Mouse (Mus musculus): ENCODE results near the gene Panx2. TPM values are rescaled to one million over a fixed set of nuclear protein-coding genes. Genes with fewer than 3 reads are reported as not detected.

Panx2 gene
- 1.3 and 1.4 TPM in 2 replicates for polyA plus RNA-seq (2015; fragmentation: Nextera tagmentation; extraction: Ambion mirVana)

- H3K9me3 ChIP-seq (replicated peaks; ENCODE audit: control insufficient read depth, low read length) = no peaks in the 10 kb centered on the region
- peak within 1 kb of the TSS; percentile 78 for H3K9ac ChIP-seq (ENCODE audit: low read length)
- under 1% methylated on average over 36 of the region's 57 CpGs for WGBS
- peaks cover 26% of the 10 kb centered on the region for H3K27me3 ChIP-seq (ENCODE audit: control insufficient read depth, insufficient read depth, low read length)
- peak within 1 kb of the TSS; percentile 68 for H3K4me3 ChIP-seq (ENCODE audit: low read length)
- 0 out of 2 replicates have a peak, but pooled peaks have one; percentile 30 for ATAC-seq (replicated peaks; ENCODE audit: extremely low read depth, insufficient read depth, low FRiP score)
- peak within 1 kb of the TSS; percentile 87 for H3K4me2 ChIP-seq (ENCODE audit: low read depth, low read length)
- no peak within 1 kb of the TSS; the same call in 1 of the 2 replicates for H3K27ac ChIP-seq (ENCODE audit: low read length)
- 0 out of 2 replicates have a peak, but pooled peaks cover 2% of the 10 kb centered on the region for H3K36me3 ChIP-seq (ENCODE audit: control insufficient read depth, insufficient read depth)
- 0 out of 2 replicates have a peak, but pooled peaks cover 7% of the 10 kb centered on the region for H3K4me1 ChIP-seq (ENCODE audit: control insufficient read depth, insufficient read depth, low read length)
Observed at GRCm38 (mm10) chr15:89059161-89059931, at the start of gene Panx2. TSS of gene Panx2 (plus strand) at chr15:89059734.

- no peak for ATAC-seq (replicated peaks; ENCODE audit: extremely low read depth, insufficient read depth, low FRiP score)
- no peaks in the 10 kb centered on the region for H3K27me3 ChIP-seq (ENCODE audit: control insufficient read depth, insufficient read depth, low read length)
- no peak overlapping the region for H3K4me3 ChIP-seq (ENCODE audit: low read length)
- H3K4me2 ChIP-seq (ENCODE audit: low read depth, low read length) = no peak overlapping the region
- no peaks in the 10 kb centered on the region for H3K9me3 ChIP-seq (replicated peaks; ENCODE audit: control insufficient read depth, low read length)
- no peaks in the 10 kb centered on the region for H3K36me3 ChIP-seq (ENCODE audit: control insufficient read depth, insufficient read depth)
- H3K4me1 ChIP-seq (ENCODE audit: control insufficient read depth, insufficient read depth, low read length) = peaks cover 12% of the 10 kb centered on the region
- WGBS = 68% methylated on average over 3 of the region's 3 CpGs
- no peak overlapping the region for H3K27ac ChIP-seq (ENCODE audit: low read length)
- no peak overlapping the region for H3K9ac ChIP-seq (ENCODE audit: low read length)
Observed at GRCm38 (mm10) chr15:89016722-89017121, 42.8 kb upstream of the Panx2 start.

- Histone ChIP-seq H3K27ac (ENCODE audit: low read length) (peak overlapping the region; percentile 95), H3K9me3 (replicated peaks; ENCODE audit: control insufficient read depth, low read length) (no peaks in the 10 kb centered on the region)
Observed at GRCm38 (mm10) chr15:89020085-89020484, 39.4 kb upstream of the Panx2 start.

GRCm38 (mm10) chr15:89020492-89020891 is 39.0 kb upstream of the Panx2 start:
- Histone ChIP-seq H3K9ac (ENCODE audit: low read length) (peak overlapping the region; percentile 67), H3K27me3 (ENCODE audit: control insufficient read depth, insufficient read depth, low read length) (no peaks in the 10 kb centered on the region), H3K4me1 (ENCODE audit: control insufficient read depth, insufficient read depth, low read length) (peaks cover 7% of the 10 kb centered on the region; the same call in 1 of the 2 replicates), H3K27ac (ENCODE audit: low read length) (peak overlapping the region; percentile 95), H3K4me3 (ENCODE audit: low read length) (peak overlapping the region; percentile 47), H3K4me2 (ENCODE audit: low read depth, low read length) (peak overlapping the region; percentile 67), H3K9me3 (replicated peaks; ENCODE audit: control insufficient read depth, low read length) (no peaks in the 10 kb centered on the region), H3K36me3 (ENCODE audit: control insufficient read depth, insufficient read depth) (peaks cover 3% of the 10 kb centered on the region; the same call in 1 of the 2 replicates)
- 30% methylated on average over 7 of the region's 7 CpGs for WGBS
- peak; percentile 42 for ATAC-seq (replicated peaks; ENCODE audit: extremely low read depth, insufficient read depth, low FRiP score)

More at GRCm38 (mm10) chr15:89020085-89020484, 39.4 kb upstream of the Panx2 start:
- ATAC-seq (replicated peaks; ENCODE audit: extremely low read depth, insufficient read depth, low FRiP score) = peak; percentile 90
- WGBS = 25% methylated on average over 7 of the region's 7 CpGs
- peaks cover 2% of the 10 kb centered on the region; the same call in 1 of the 2 replicates for H3K36me3 ChIP-seq (ENCODE audit: control insufficient read depth, insufficient read depth)
- H3K27me3 ChIP-seq (ENCODE audit: control insufficient read depth, insufficient read depth, low read length) = no peaks in the 10 kb centered on the region
- peak overlapping the region; percentile 67 for H3K4me2 ChIP-seq (ENCODE audit: low read depth, low read length)
- H3K4me1 ChIP-seq (ENCODE audit: control insufficient read depth, insufficient read depth, low read length) = peaks cover 8% of the 10 kb centered on the region
- peak overlapping the region; percentile 47 for H3K4me3 ChIP-seq (ENCODE audit: low read length)
- peak overlapping the region; percentile 67 for H3K9ac ChIP-seq (ENCODE audit: low read length)

DNA sequence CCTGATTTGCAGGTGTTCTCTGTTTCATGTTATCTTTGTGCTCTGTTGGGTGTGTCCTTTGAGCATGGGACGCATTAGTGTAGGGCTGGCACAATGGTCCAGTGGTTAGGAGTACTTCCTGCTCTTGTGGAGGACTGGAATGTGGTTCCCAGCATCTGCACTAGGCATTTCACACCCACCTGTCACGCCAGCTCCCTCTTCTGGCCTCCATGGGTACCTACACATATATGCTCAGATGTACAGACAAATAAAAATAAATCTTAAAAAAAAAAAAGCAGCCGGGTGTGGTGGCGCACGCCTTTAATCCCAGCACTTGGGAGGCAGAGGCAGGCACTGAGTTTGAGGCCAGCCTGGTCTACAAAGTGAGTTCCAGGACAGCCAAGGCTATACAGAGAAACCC is 15.2 kb upstream of the Panx2 start:
- peaks cover 18% of the 10 kb centered on the region for H3K36me3 ChIP-seq (ENCODE audit: control insufficient read depth, insufficient read depth)
- H3K9me3 ChIP-seq (replicated peaks; ENCODE audit: control insufficient read depth, low read length) = peaks cover 11% of the 10 kb centered on the region
- no peak overlapping the region for H3K4me2 ChIP-seq (ENCODE audit: low read depth, low read length)
- no peaks in the 10 kb centered on the region for H3K27me3 ChIP-seq (ENCODE audit: control insufficient read depth, insufficient read depth, low read length)
- ATAC-seq (replicated peaks; ENCODE audit: extremely low read depth, insufficient read depth, low FRiP score) = no peak
- WGBS = 71% methylated on average over 5 of the region's 5 CpGs
- H3K4me3 ChIP-seq (ENCODE audit: low read length) = no peak overlapping the region
- no peaks in the 10 kb centered on the region for H3K4me1 ChIP-seq (ENCODE audit: control insufficient read depth, insufficient read depth, low read length)
- H3K9ac ChIP-seq (ENCODE audit: low read length) = no peak overlapping the region
- no peak overlapping the region for H3K27ac ChIP-seq (ENCODE audit: low read length)

DNA sequence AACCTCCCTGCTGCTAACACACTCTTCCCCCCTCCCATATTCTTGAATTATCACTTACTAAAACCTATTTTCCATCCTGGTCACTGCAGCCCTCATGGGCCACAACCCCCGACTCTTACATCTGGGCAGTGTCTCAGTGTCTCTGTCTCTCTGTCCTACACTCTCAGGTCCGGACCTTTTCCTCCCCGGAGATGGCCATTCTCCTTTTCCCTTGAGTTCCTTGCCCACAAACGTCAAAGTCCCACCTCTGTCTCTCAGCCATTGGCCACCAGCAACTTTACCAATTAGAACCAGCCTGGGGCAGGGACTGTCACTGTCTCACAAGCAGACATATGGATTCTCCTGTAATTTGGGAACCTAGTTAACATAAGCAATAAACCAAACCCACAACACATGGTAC is 13.2 kb upstream of the Panx2 start:
- peaks cover 18% of the 10 kb centered on the region for H3K36me3 ChIP-seq (ENCODE audit: control insufficient read depth, insufficient read depth)
- H3K4me1 ChIP-seq (ENCODE audit: control insufficient read depth, insufficient read depth, low read length) = no peaks in the 10 kb centered on the region
- no peak overlapping the region for H3K9ac ChIP-seq (ENCODE audit: low read length)
- peaks cover 11% of the 10 kb centered on the region for H3K9me3 ChIP-seq (replicated peaks; ENCODE audit: control insufficient read depth, low read length)
- ATAC-seq (replicated peaks; ENCODE audit: extremely low read depth, insufficient read depth, low FRiP score) = no peak
- H3K27ac ChIP-seq (ENCODE audit: low read length) = no peak overlapping the region
- no peaks in the 10 kb centered on the region for H3K27me3 ChIP-seq (ENCODE audit: control insufficient read depth, insufficient read depth, low read length)
- H3K4me2 ChIP-seq (ENCODE audit: low read depth, low read length) = no peak overlapping the region
- no peak overlapping the region for H3K4me3 ChIP-seq (ENCODE audit: low read length)
- 71% methylated on average over 4 of the region's 4 CpGs for WGBS

DNA sequence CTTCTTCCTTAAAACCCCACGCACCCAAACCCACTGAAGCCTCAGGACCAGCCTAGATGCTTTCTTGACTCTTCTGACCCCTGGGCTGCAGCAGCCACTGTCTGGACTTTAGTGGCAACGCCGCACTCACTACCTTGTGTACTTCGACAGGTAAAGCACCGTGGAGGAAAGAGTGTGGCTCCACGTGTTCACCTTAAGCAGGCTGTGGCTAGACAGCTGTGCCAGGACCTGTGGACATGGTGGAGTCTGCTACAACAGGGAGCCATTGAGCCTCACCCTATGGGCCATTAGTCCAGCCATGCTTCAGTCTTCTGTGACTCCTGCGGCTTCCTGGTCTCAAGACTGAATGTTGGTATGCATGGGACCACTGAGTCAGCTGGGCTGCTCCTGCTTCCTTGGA is 4.9 kb upstream of the Panx2 start:
- Histone ChIP-seq H3K27ac (ENCODE audit: low read length) (no peak overlapping the region), H3K27me3 (ENCODE audit: control insufficient read depth, insufficient read depth, low read length) (peaks cover 12% of the 10 kb centered on the region), H3K4me1 (ENCODE audit: control insufficient read depth, insufficient read depth, low read length) (0 out of 2 replicates have a peak, but pooled peaks cover 7% of the 10 kb centered on the region), H3K4me3 (ENCODE audit: low read length) (no peak overlapping the region), H3K36me3 (ENCODE audit: control insufficient read depth, insufficient read depth) (peaks cover 5% of the 10 kb centered on the region; the same call in 1 of the 2 replicates), H3K4me2 (ENCODE audit: low read depth, low read length) (no peak overlapping the region), H3K9ac (ENCODE audit: low read length) (no peak overlapping the region), H3K9me3 (replicated peaks; ENCODE audit: control insufficient read depth, low read length) (no peaks in the 10 kb centered on the region)
- 90% methylated on average over 7 of the region's 7 CpGs for WGBS
- no peak for ATAC-seq (replicated peaks; ENCODE audit: extremely low read depth, insufficient read depth, low FRiP score)

GRCm38 (mm10) chr15:89058736-89059135 is 798 bp upstream of the Panx2 start:
- Histone ChIP-seq H3K4me1 (ENCODE audit: control insufficient read depth, insufficient read depth, low read length) (0 out of 2 replicates have a peak, but pooled peaks cover 7% of the 10 kb centered on the region), H3K27me3 (ENCODE audit: control insufficient read depth, insufficient read depth, low read length) (peaks cover 26% of the 10 kb centered on the region), H3K4me3 (ENCODE audit: low read length) (peak overlapping the region; percentile 68; the same call in 1 of the 2 replicates), H3K9ac (ENCODE audit: low read length) (peak overlapping the region; percentile 78; the same call in 1 of the 2 replicates), H3K4me2 (ENCODE audit: low read depth, low read length) (peak overlapping the region; percentile 87), H3K27ac (ENCODE audit: low read length) (no peak overlapping the region), H3K9me3 (replicated peaks; ENCODE audit: control insufficient read depth, low read length) (no peaks in the 10 kb centered on the region), H3K36me3 (ENCODE audit: control insufficient read depth, insufficient read depth) (0 out of 2 replicates have a peak, but pooled peaks cover 2% of the 10 kb centered on the region)
- WGBS = 26% methylated on average over 6 of the region's 6 CpGs
- no peak for ATAC-seq (replicated peaks; ENCODE audit: extremely low read depth, insufficient read depth, low FRiP score)

Measured in heart, embryonic 16.5 days (tissue).